Mouse (Mus musculus) liver, embryonic 11.5 days (tissue): ENCODE measurements at regions not wholly inside any gene's neighbourhood (a gene's known extent, or its start where the extent isn't known, plus 50 kb on each side); places are given as distances from the start of the nearest gene placed in this dataset.

Experiments used
- ATAC-seq: fragments of 200-750 bp; cut with Nextera tagmentation; replicated peaks from 2 replicates; pipeline ENCODE4 v1.8.0; 2017; ENCODE audit warnings: moderate number of reproducible peaks, mild to moderate bottlenecking, moderate TSS enrichment, moderate library complexity; ENCODE audit not compliant: low FRiP score
- DNase-seq: peaks from one replicate; pipeline ENCODE4 v3.0.0-alpha.2; 2017; ENCODE audit warnings: low spot score
- H3K27ac ChIP-seq: fragments of 300-500 bp; sonication (generic); 2 replicates; pipeline ENCODE4 v1.5.1; 2014; ENCODE audit warnings: mild to moderate bottlenecking, low read depth, low read length, control low read depth
- H3K27me3 ChIP-seq: fragments of 300-500 bp; sonication (generic); replicated peaks from 2 replicates; pipeline ENCODE4 v1.6.1; 2014; ENCODE audit warnings: low read length, mixed read lengths; ENCODE audit not compliant: control insufficient read depth, insufficient read depth
- H3K36me3 ChIP-seq: fragments of 300-500 bp; sonication (generic); 2 replicates; pipeline ENCODE4 v1.6.1; 2014; ENCODE audit warnings: mild to moderate bottlenecking, low read length, moderate library complexity, mixed read lengths; ENCODE audit not compliant: control insufficient read depth, insufficient read depth
- H3K4me1 ChIP-seq: fragments of 300-500 bp; sonication (generic); replicated peaks from 2 replicates; pipeline ENCODE4 v1.6.1; 2014; ENCODE audit warnings: low read length, mixed read lengths; ENCODE audit not compliant: control insufficient read depth, insufficient read depth
- H3K4me2 ChIP-seq: fragments of 300-500 bp; sonication (generic); 2 replicates; pipeline ENCODE4 v1.6.1; 2014; ENCODE audit warnings: mild to moderate bottlenecking, control low read depth, moderate library complexity
- H3K4me3 ChIP-seq: fragments of 300-500 bp; sonication (generic); 2 replicates; pipeline ENCODE4 v1.5.1; 2014; ENCODE audit warnings: low read depth, low read length, control low read depth
- H3K9ac ChIP-seq: fragments of 300-500 bp; sonication (generic); 2 replicates; pipeline ENCODE4 v1.6.1; 2014; ENCODE audit warnings: low read depth, low read length, control low read depth
- H3K9me3 ChIP-seq: fragments of 300-500 bp; sonication (generic); 2 replicates; pipeline ENCODE4 v1.6.1; 2016; ENCODE audit warnings: low read length, inconsistent platforms, mixed read lengths; ENCODE audit not compliant: control insufficient read depth
- WGBS: fragments of 180-500 bp; shearing (Covaris S2); extraction: QIAGEN DNeasy Blood & Tissue Kit; methylation state at CpG from one replicate; pipeline ENCODE4 v1.1.7; 2014; 5-methylcytosine and 5-hydroxymethylcytosine counted together

GRCm38 (mm10) chr2:106256012-106256411 lies 252.7 kb upstream of the Dnajc24 start:
- no peaks in the 10 kb centered on the region for H3K27me3 ChIP-seq
- H3K4me3 ChIP-seq, result no peak overlapping the region
- no peak overlapping the region for H3K27ac ChIP-seq
- no peak overlapping the region for H3K9ac ChIP-seq
- no peaks in the 10 kb centered on the region for H3K9me3 ChIP-seq
- DNase-seq (no peak), ATAC-seq (no peak)
- H3K4me1 ChIP-seq, result no peaks in the 10 kb centered on the region
- WGBS, result 64% methylated on average over 12 of the region's 12 CpGs
- H3K4me2 ChIP-seq, result no peak overlapping the region
- H3K36me3 ChIP-seq, result no peaks in the 10 kb centered on the region

GRCm38 (mm10) chr2:106234358-106234757 lies 231.0 kb upstream of the Dnajc24 start:
- no peak overlapping the region for H3K4me3 ChIP-seq
- 84% methylated on average over 4 of the region's 4 CpGs for WGBS
- no peak overlapping the region for H3K4me2 ChIP-seq

GRCm38 (mm10) chr2:106231136-106231535 lies 227.8 kb upstream of the Dnajc24 start:
- no peak overlapping the region for H3K9ac ChIP-seq
- H3K27ac ChIP-seq, result no peak overlapping the region
- ATAC-seq, result no peak
- WGBS, result 81% methylated on average over 5 of the region's 5 CpGs
- no peak overlapping the region for H3K4me3 ChIP-seq
- H3K36me3 ChIP-seq, result no peaks in the 10 kb centered on the region
- H3K4me1 ChIP-seq, result no peaks in the 10 kb centered on the region
- no peaks in the 10 kb centered on the region for H3K9me3 ChIP-seq
- H3K27me3 ChIP-seq, result no peaks in the 10 kb centered on the region
- DNase-seq, result no peak
- H3K4me2 ChIP-seq, result no peak overlapping the region

More at GRCm38 (mm10) chr2:106234358-106234757, 231.0 kb upstream of the Dnajc24 start:
- no peak overlapping the region for H3K27ac ChIP-seq
- no peak overlapping the region for H3K9ac ChIP-seq
- H3K36me3 ChIP-seq, result no peaks in the 10 kb centered on the region
- DNase-seq (no peak), ATAC-seq (no peak)
- no peaks in the 10 kb centered on the region for H3K27me3 ChIP-seq
- no peaks in the 10 kb centered on the region for H3K9me3 ChIP-seq
- H3K4me1 ChIP-seq, result no peaks in the 10 kb centered on the region

GRCm38 (mm10) chr2:106230021-106230420 lies 226.7 kb upstream of the Dnajc24 start:
- H3K4me1 ChIP-seq, result no peaks in the 10 kb centered on the region
- 79% methylated on average over 3 of the region's 3 CpGs for WGBS
- H3K36me3 ChIP-seq, result no peaks in the 10 kb centered on the region
- ATAC-seq (no peak), DNase-seq (no peak)
- H3K27me3 ChIP-seq, result no peaks in the 10 kb centered on the region
- no peak overlapping the region for H3K4me2 ChIP-seq
- no peak overlapping the region for H3K9ac ChIP-seq
- no peak overlapping the region for H3K27ac ChIP-seq
- no peaks in the 10 kb centered on the region for H3K9me3 ChIP-seq
- no peak overlapping the region for H3K4me3 ChIP-seq

GRCm38 (mm10) chr2:106228249-106228648 lies 224.9 kb upstream of the Dnajc24 start:
- DNase-seq (no peak), ATAC-seq (no peak)
- H3K4me1 ChIP-seq, result no peaks in the 10 kb centered on the region
- no peaks in the 10 kb centered on the region for H3K36me3 ChIP-seq
- H3K4me3 ChIP-seq, result no peak overlapping the region
- H3K4me2 ChIP-seq, result no peak overlapping the region
- H3K27me3 ChIP-seq, result no peaks in the 10 kb centered on the region
- H3K9me3 ChIP-seq, result no peaks in the 10 kb centered on the region
- no peak overlapping the region for H3K27ac ChIP-seq
- 64% methylated on average over 1 of the region's 1 CpGs for WGBS
- no peak overlapping the region for H3K9ac ChIP-seq

- no peak overlapping the region for H3K4me2 ChIP-seq
- no peaks in the 10 kb centered on the region for H3K27me3 ChIP-seq
- ATAC-seq (no peak), DNase-seq (no peak)
- no peak overlapping the region for H3K4me3 ChIP-seq
- no peaks in the 10 kb centered on the region for H3K9me3 ChIP-seq
- WGBS, result 84% methylated on average over 3 of the region's 3 CpGs
- no peak overlapping the region for H3K9ac ChIP-seq
- no peak overlapping the region for H3K27ac ChIP-seq
- H3K4me1 ChIP-seq, result no peaks in the 10 kb centered on the region
- no peaks in the 10 kb centered on the region for H3K36me3 ChIP-seq
Measured at GRCm38 (mm10) chr2:106216169-106216568, 212.8 kb upstream of the Dnajc24 start.

GRCm38 (mm10) chr2:106213740-106214139 lies 210.4 kb upstream of the Dnajc24 start:
- no peak overlapping the region for H3K27ac ChIP-seq
- H3K9ac ChIP-seq, result no peak overlapping the region
- WGBS, result 75% methylated on average over 4 of the region's 4 CpGs
- no peaks in the 10 kb centered on the region for H3K27me3 ChIP-seq
- no peaks in the 10 kb centered on the region for H3K4me1 ChIP-seq
- no peak overlapping the region for H3K4me3 ChIP-seq
- no peak for ATAC-seq
- H3K36me3 ChIP-seq, result no peaks in the 10 kb centered on the region
- H3K9me3 ChIP-seq, result no peaks in the 10 kb centered on the region
- no peak for DNase-seq
- no peak overlapping the region for H3K4me2 ChIP-seq

GRCm38 (mm10) chr2:106210773-106211172 lies 207.4 kb upstream of the Dnajc24 start:
- Histone ChIP-seq H3K9ac (no peak overlapping the region), H3K27me3 (no peaks in the 10 kb centered on the region), H3K36me3 (no peaks in the 10 kb centered on the region), H3K4me3 (no peak overlapping the region), H3K9me3 (no peaks in the 10 kb centered on the region), H3K27ac (no peak overlapping the region), H3K4me2 (no peak overlapping the region), H3K4me1 (no peaks in the 10 kb centered on the region)
- DNase-seq, result no peak
- 70% methylated on average over 1 of the region's 1 CpGs for WGBS
- ATAC-seq, result no peak

- Histone ChIP-seq H3K4me1 (no peaks in the 10 kb centered on the region), H3K4me3 (no peak overlapping the region), H3K27me3 (no peaks in the 10 kb centered on the region), H3K9me3 (no peaks in the 10 kb centered on the region), H3K4me2 (no peak overlapping the region), H3K36me3 (no peaks in the 10 kb centered on the region), H3K27ac (no peak overlapping the region), H3K9ac (no peak overlapping the region)
- 60% methylated on average over 4 of the region's 4 CpGs for WGBS
- ATAC-seq, result no peak
- no peak for DNase-seq
Measured at GRCm38 (mm10) chr2:106208767-106209250, 205.5 kb upstream of the Dnajc24 start.
